Mouse (Mus musculus) intestine, postnatal 0 days (tissue): ENCODE results near the gene Greb1. TPM values are rescaled to one million over a fixed set of nuclear protein-coding genes. Genes with fewer than 3 reads are reported as not detected.

Experiments used
- ATAC-seq: fragments of 200-750 bp; cut with Nextera tagmentation; 2 replicates; pipeline ENCODE4 v1.8.0; 2017; ENCODE audit warnings: mild to moderate bottlenecking, moderate TSS enrichment, moderate library complexity
- H3K27ac ChIP-seq: fragments of 300-500 bp; sonication (generic); 2 replicates; pipeline ENCODE4 v1.5.1; 2014; ENCODE audit warnings: mild to moderate bottlenecking, low read depth, low read length, moderate library complexity
- H3K27me3 ChIP-seq: fragments of 300-500 bp; sonication (generic); replicated peaks from 2 replicates; pipeline ENCODE4 v1.6.1; 2014; ENCODE audit warnings: low read length, mixed read lengths; ENCODE audit not compliant: control insufficient read depth, insufficient read depth
- H3K36me3 ChIP-seq: fragments of 300-500 bp; sonication (generic); 2 replicates; pipeline ENCODE4 v1.6.1; 2014; ENCODE audit warnings: mild to moderate bottlenecking, moderate library complexity; ENCODE audit not compliant: control insufficient read depth, insufficient read depth
- H3K4me1 ChIP-seq: fragments of 300-500 bp; sonication (generic); replicated peaks from 2 replicates; pipeline ENCODE4 v1.6.1; 2014; ENCODE audit warnings: antibody characterized with exemption, low read length, mixed read lengths; ENCODE audit not compliant: control insufficient read depth, insufficient read depth
- H3K4me2 ChIP-seq: fragments of 300-500 bp; sonication (generic); replicated peaks from 2 replicates; pipeline ENCODE4 v1.6.1; 2014; ENCODE audit warnings: low read depth, mild to moderate bottlenecking, moderate library complexity
- H3K4me3 ChIP-seq: fragments of 300-500 bp; sonication (generic); 2 replicates; pipeline ENCODE4 v1.5.1; 2014; ENCODE audit warnings: low read depth, low read length
- H3K9ac ChIP-seq: fragments of 300-500 bp; sonication (generic); 2 replicates; pipeline ENCODE4 v1.6.1; 2014; ENCODE audit warnings: mild to moderate bottlenecking, low read depth, low read length
- H3K9me3 ChIP-seq: fragments of 300-500 bp; sonication (generic); 2 replicates; pipeline ENCODE4 v1.6.1; 2016; ENCODE audit warnings: mixed run types; ENCODE audit not compliant: control insufficient read depth
- CTCF ChIP-seq: sonication (generic); IDR thresholded peaks from 2 replicates; pipeline ENCODE4 v1.5.1; 2016; ENCODE audit warnings: low read depth, mild to moderate bottlenecking, control low read depth, antibody characterized with exemption, moderate library complexity
- WGBS: fragments of 180-500 bp; shearing (Covaris S2); extraction: QIAGEN DNeasy Blood & Tissue Kit; methylation state at CpG from one replicate; pipeline ENCODE4 v1.1.7; 2014; 5-methylcytosine and 5-hydroxymethylcytosine counted together
- microRNA-seq: library from miRNA; unstranded; fragments of <30 nt; microRNA quantifications from one replicate; pipeline ENCODE4, GENCODE M21; 2016
- polyA plus RNA-seq: library from polyadenylated mRNA; unstranded; fragments of >200 nt; fragmentation: Nextera tagmentation; extraction: Ambion mirVana; gene quantifications from 2 replicates; pipeline ENCODE4 v1.2.1, GENCODE M21; 2015

Gene Greb1
- polyA plus RNA-seq, 1 experiment from 2014 or later = 3.4 TPM

- H3K27me3 ChIP-seq = no peaks in the 10 kb centered on the region
- H3K4me1 ChIP-seq = no peaks in the 10 kb centered on the region
- TF ChIP-seq CTCF = no peak
- no peaks in the 10 kb centered on the region for H3K9me3 ChIP-seq
- H3K27ac ChIP-seq = no peak overlapping the region
- H3K4me3 ChIP-seq = no peak overlapping the region
- no peak overlapping the region for H3K9ac ChIP-seq
- 66% methylated on average over 6 of the region's 6 CpGs for WGBS
- no peak overlapping the region for H3K4me2 ChIP-seq
- no peaks in the 10 kb centered on the region for H3K36me3 ChIP-seq
- ATAC-seq = no peak
Measured at GRCm38 (mm10) chr12:16633235-16633634, 167.5 kb downstream of the Greb1 start.

- Histone ChIP-seq H3K9ac (no peak overlapping the region), H3K36me3 (no peaks in the 10 kb centered on the region), H3K27me3 (no peaks in the 10 kb centered on the region), H3K27ac (no peak overlapping the region), H3K4me2 (no peak overlapping the region), H3K9me3 (no peaks in the 10 kb centered on the region), H3K4me1 (no peaks in the 10 kb centered on the region), H3K4me3 (no peak overlapping the region)
- no peak for TF ChIP-seq CTCF
- WGBS = 92% methylated on average over 2 of the region's 2 CpGs
- no peak for ATAC-seq
Measured at GRCm38 (mm10) chr12:16631423-16631822, 169.3 kb downstream of the Greb1 start.

GRCm38 (mm10) chr12:16630866-16631185 lies 169.9 kb downstream of the Greb1 start:
- WGBS = 95% methylated on average over 1 of the region's 1 CpGs
- Histone ChIP-seq H3K27me3 (no peaks in the 10 kb centered on the region), H3K9ac (no peak overlapping the region), H3K36me3 (no peaks in the 10 kb centered on the region), H3K4me3 (no peak overlapping the region), H3K4me2 (no peak overlapping the region), H3K9me3 (no peaks in the 10 kb centered on the region), H3K27ac (no peak overlapping the region), H3K4me1 (no peaks in the 10 kb centered on the region)
- ATAC-seq = no peak
- TF ChIP-seq CTCF = no peak

GRCm38 (mm10) chr12:16630152-16630865 lies 170.4 kb downstream of the Greb1 start:
- WGBS = 53% methylated on average over 7 of the region's 7 CpGs
- no peak overlapping the region for H3K4me3 ChIP-seq
- H3K4me2 ChIP-seq = no peak overlapping the region
- no peak for TF ChIP-seq CTCF
- H3K36me3 ChIP-seq = no peaks in the 10 kb centered on the region
- ATAC-seq = no peak
- no peaks in the 10 kb centered on the region for H3K4me1 ChIP-seq
- H3K27ac ChIP-seq = no peak overlapping the region
- no peaks in the 10 kb centered on the region for H3K9me3 ChIP-seq
- no peaks in the 10 kb centered on the region for H3K27me3 ChIP-seq
- H3K9ac ChIP-seq = no peak overlapping the region

Small RNA genes lying within 50 kb of the gene (microRNA-seq; reads per million reads assigned to microRNA genes)
- gene Gm44305 = not detected

Other genes with a start within 250 kb of the Greb1 start
- gene Lpin1, start 189.9 kb downstream of the Greb1 start, polyA plus RNA-seq = 3.1 and 3.6 TPM in 2 replicates
- 0.09 TPM in 1 of 2 replicates, not detected in the other for gene Ntsr2, start 147.5 kb downstream of the Greb1 start, polyA plus RNA-seq
- 11.7 and 12.1 TPM in 2 replicates for gene E2f6, start 10.1 kb upstream of the Greb1 start, polyA plus RNA-seq
- gene Rock2, start 94.0 kb upstream of the Greb1 start, polyA plus RNA-seq = 13.3 and 16.9 TPM in 2 replicates
- 15.9 and 19.2 TPM in 2 replicates for gene Pqlc3, start 199.5 kb upstream of the Greb1 start, polyA plus RNA-seq
- gene 2410004P03Rik, start 210.8 kb upstream of the Greb1 start, polyA plus RNA-seq = 0.12 and 0.18 TPM in 2 replicates